Mouse (Mus musculus): ENCODE results near the gene Braf.

DNA sequence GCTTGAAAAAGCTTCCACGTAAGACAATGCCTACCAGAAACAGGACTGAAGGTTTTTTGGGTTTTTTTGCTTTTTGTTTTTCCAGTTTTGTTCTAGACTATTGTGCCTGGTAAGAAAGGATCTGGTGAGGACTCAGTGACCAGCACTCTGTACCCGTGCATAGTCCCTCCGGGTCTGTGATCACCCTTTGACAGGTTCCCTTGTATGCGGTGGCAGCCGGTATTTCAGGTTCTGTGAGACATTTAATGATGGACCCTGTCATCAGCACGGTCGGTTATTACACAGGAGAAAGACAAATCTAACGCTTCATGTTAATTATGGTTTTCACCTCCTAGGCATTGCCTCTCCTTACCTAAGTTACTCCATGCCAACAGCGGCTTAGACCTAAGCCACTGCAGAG is 49.8 kb upstream of the Braf start:
- TF ChIP-seq CTCF (IDR thresholded peaks at IDR 0.05; ENCODE audit: low read depth, low read length) (no peak), GATA1 (IDR thresholded peaks at IDR 0.05; ENCODE audit: borderline replicate concordance, low read length) (no peak), POLR2AphosphoS5 (IDR thresholded peaks at IDR 0.05; ENCODE audit: insufficient replicate concordance, low read depth, low read length) (no peak), TAL1 (conservative IDR thresholded peaks at IDR 0.05; ENCODE audit: low read depth, low read length) (no peak)

All from G1E (cell line).